Mouse (Mus musculus): ENCODE results near the gene Lbhd1.
A peak's percentile ranks its signal among the peaks of the same experiment; 100 is the strongest.
"Not testable (repeated sequence)": the region's sequence is repeated elsewhere in the genome, so short reads cannot be mapped to it uniquely, and the experiment has no call there.

Lbhd1 gene

DNA sequence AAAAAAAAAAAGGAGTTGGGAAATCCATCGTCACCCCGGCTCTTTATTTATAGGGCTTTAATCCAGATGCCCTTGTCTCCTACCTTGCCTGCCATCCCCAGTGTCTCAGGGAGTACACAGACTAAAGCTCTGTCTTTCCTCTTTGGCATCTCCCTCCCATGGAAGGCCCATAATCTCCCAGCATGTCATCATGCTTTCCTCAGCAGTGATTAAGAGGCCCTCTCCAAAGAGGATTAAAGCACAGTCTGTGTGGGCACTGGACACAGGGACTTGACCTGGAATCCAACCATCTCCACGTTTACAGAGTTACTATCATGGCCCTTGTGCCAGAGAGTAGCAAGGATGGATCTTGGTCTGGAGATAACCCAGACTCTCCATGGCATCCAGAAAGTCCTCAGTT lies at the start of gene Lbhd1, which contains the start of gene Gm49403:
Lbhd1 (plus strand) TSS at position 117 of the 400 bp plus-strand sequence.
Gm49403 (plus strand) TSS at position 315 of the 400 bp plus-strand sequence.
- DNase-seq = no peak

DNA sequence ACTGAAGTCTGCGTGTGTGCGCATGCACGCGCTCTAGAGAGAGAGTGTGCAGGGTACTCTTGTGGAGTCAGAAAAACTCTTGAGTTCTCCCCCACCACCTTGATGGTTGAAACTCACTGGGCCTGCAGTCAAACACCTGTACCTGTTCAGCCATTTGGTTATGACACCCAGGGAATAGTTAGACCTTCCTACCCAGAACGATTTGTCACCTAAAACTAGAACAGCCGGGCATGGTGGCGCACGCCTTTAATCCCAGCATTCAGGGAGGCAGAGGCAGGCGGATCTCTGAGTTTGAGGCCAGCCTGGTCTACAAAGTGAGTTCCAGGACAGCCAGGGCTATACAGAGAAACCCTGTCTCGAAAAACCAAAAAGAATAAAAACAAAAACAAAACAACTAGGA lies 47.2 kb upstream of the Lbhd1 start:
- not testable (repeated sequence) for DNase-seq

DNA sequence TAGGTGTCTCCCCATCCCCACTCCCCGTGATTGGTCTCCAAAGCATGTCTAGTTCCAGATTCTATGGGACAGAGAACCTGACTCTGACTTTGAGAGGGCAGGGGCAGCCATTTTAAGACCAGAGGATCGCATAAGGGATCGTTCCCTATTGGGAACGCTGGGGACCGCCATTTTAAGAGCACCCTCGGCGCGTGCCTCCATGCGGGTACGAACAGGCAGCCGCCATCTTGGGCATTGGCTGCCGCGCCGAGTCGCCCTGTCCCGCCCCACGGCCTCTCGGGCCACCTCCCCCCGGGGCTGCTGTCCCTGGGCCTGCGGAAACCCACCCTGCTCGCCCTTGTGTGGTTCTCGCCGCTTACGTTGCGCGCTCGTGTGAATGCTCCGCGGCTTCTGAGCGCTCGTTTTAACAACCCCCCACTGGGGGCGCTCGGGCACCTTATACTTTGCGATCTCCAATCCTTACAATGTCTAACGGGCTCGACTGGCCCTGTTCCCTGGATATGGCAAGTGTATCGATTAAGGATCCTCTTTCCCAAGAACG lies 46.2 kb upstream of the Lbhd1 start, which contains the start of gene Bscl2:
Bscl2 (plus strand) TSS at position 217 of the 541 bp plus-strand sequence.
- DNase-seq = peak; percentile 83

DNA sequence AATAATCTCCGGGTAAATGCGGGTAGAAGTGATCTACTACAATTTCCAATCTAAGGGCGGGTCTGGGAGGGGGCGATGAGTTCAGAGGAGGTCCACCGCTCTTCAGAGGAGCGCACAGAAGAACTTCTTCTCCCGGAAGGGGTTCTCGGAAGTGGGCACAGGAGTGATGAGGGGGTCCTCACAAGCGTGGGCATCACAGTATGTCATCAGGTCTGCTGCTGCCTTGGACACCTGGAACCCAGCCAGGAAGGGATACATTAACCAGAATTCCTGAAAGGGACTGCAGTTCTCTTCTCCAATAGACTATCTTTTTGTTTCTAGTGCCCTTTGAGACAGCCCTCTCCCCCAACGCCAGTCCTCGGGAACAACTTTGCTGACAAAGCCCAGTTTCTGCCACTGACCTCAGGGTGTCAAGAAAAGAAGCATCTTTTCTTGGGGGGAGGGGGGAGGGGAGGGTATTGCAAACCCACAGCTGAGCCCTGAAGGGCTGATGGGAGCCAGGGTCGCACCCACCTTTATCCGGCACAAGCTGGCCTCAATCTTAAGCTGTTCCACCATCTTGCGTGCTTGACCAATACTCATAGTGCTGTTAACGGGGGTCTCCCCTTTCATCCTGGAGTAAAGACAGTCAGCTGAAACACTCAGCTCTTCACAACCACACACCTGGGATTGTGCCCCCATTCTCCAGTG lies 45.3 kb upstream of the Lbhd1 start:
- DNase-seq = peak; percentile 59

DNA sequence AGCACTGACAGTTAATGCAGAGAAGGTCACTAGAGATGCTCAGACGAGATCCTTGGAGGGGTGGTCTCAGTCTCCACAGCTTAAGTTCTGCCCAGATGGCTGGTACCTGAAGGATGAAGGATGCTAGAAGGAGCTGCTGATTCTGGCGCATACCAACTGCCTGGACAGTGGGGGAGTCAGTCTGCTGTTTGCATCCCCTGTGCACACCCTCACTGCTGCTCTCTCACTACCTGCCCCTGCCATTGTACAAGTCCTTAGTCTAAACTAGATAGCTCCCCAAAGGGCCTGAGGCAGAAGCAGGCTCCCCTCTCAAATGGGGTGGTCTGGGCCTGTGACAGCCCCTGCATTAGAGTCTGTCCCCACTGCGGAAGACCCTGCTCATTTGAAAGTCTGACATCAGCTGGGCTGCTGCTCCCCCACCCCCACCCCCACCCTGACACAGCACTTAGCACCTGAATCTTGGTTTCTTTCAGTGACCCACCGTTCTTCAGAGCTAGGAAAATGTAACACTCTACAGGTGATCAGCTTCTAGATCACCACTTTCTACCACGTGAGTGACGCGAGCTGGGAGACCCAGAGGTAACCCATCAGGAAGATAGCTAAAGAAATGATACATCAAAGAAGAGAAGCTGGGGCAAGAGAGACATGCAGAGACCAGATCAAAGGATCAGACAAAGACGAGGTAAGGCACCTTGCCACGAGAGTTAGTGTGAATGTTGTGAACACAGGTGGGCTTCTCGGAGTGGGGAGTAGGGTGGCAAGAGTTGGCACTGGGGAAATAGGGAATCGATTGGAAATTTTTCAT lies 44.2 kb upstream of the Lbhd1 start, which contains the start of gene Gng3:
Gng3 (minus strand) TSS at position 92 of the 805 bp plus-strand sequence.
- DNase-seq = peak; percentile 87

GRCm38 (mm10) chr19:8839908-8840791 lies 43.4 kb upstream of the Lbhd1 start:
- peak; percentile 79 for DNase-seq

- DNase-seq = no peak
Measured at GRCm38 (mm10) chr19:8841012-8841411, 42.5 kb upstream of the Lbhd1 start.

- DNase-seq = no peak
Measured at GRCm38 (mm10) chr19:8842961-8843360, 40.6 kb upstream of the Lbhd1 start.

GRCm38 (mm10) chr19:8844371-8845129 lies 39.0 kb upstream of the Lbhd1 start:
- DNase-seq = peak; percentile 69

- DNase-seq = no peak
Measured at GRCm38 (mm10) chr19:8848356-8848755, 35.2 kb upstream of the Lbhd1 start.

DNA sequence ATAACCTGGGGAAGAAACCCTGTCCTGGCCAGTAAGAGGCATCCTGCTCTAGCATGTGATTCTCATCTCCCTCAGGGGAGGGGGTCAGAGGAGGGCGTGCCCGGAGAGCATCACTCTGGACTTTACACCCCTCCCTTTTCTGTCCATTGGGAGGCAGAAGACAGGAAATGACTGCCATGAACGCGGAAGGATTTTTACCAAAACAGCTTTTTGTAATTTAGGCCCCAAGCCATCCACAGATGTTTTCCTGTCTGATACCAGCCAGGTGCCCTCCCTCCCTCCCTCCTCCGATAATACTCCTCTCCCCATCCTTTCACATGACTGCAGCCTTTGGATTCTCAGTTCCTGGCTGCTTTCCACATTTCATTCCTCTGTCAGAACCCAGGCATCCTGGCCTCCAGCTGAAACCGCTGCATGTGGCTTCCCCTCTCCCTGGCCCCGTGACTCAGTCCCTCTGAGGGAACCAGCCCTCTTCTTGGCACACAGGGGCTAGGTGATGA lies 33.1 kb upstream of the Lbhd1 start, which contains the start of gene Lrrn4cl:
Lrrn4cl (plus strand) TSS at position 367 of the 500 bp plus-strand sequence.
- no peak for DNase-seq

DNA sequence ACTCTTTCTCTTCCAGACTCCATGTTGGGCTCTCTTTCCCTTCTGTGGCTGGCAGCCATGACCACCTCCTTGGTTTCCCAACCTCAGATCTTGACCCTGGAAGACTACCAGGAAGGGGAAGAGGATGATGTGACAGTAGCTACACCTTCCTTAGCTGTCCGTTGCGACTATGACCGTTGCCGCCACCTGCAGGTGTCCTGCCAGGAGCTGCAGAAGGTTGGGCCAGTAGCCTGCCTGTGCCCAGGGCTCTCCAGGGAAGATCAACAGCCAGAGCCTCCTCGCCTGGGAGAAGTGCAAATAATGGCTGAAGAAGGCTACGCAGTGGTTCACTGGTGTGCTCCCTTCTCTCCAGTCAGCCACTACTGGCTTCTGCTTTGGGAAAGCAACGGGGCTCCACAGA lies 31.9 kb upstream of the Lbhd1 start:
- DNase-seq = no peak

DNA sequence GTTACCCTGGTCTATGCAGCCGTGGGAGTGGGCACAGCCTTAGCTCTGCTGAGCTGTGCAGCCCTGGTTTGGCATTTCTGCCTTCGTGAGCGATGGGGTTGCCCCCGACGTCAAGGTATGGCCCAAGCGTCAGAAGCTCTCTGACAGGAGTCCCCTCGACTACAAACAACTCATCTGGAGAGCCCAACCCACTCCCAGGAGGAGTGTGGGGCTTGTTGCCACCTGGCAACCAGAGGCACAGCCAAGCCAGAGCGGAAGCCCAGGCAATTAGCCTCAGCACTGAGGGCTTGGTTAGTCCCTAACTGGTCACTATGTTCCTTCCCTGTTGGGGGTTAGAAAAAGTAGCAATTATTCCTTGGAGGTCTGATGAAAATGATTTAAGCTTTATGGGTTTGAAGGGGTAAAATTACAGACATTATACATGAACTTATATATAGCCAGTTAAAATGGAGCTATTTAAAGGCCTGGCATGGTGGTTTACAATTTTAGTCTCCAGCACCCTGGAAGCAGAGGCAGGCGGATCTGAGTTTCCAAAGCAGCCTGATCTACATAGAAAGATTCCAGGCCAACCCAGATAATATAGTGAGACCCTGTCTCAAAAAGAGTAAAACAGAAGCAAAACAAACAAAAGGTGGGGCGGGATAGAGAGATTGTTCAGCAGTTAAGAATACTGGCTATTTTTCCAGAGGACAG lies 31.1 kb upstream of the Lbhd1 start:
- no peak for DNase-seq

DNA sequence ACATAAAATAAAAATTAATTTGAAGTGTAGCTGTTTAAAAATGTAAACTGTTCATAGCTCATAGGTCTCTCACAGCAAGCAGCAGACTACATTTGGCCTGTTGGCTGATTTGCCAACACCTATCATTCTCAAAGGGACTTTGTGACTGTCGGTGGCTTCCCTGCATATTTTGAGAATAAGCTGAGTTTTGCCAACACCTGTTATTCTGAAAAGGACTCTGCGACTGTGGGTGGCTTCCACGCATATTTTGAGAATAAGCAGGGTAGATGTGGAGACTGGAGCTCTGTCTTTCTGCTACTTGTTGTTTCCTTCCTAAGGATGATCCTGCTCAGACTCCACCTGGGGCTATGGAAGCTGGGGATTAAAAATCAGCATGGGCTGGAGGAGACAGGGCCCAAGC lies 30.4 kb upstream of the Lbhd1 start:
- no peak for DNase-seq

- no peak for DNase-seq
Measured at GRCm38 (mm10) chr19:8857689-8858088, 25.8 kb upstream of the Lbhd1 start.

GRCm38 (mm10) chr19:8859018-8859417 lies 24.5 kb upstream of the Lbhd1 start:
- DNase-seq = no peak

DNA sequence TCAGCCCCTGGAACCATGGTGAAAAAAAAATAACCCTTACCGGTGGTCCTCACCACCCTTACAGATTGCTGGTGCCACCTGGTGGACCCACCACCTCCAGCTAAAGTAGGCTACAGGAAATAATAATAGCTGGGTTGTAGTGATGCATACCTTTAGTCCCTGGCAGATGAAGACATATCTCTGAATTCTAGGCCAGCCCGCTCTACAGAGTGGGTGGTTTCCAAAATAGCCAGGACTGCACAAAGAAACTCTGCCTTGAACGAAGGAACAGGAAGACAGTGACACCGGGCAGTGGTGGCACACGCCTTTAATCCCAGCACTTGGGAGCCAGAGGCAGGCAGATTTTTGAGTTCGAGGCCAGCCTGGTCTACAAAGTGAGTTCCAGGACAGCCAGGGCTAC lies 19.3 kb upstream of the Lbhd1 start:
- no peak for DNase-seq

DNA sequence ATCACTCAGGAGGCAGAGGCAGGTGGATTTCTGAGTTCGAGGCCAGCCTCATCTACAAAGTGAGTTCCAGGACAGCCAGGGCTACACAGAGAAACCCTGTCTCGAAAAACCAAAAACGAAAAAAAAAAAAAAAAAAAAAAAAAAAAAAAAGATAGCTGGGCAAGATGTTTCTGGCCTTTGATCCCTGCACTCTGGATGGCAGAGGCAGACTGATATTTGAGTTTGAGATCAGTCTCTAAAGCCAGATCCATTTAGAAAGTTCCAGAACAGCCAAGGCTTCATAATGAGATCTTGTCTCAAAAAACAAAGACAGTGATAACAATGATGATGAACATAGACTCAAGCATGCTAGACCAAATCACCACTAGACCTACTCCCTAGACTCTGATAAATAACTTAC lies 13.2 kb upstream of the Lbhd1 start:
- DNase-seq = not testable (repeated sequence)

GRCm38 (mm10) chr19:8870838-8871237 lies 12.7 kb upstream of the Lbhd1 start:
- no peak for DNase-seq

DNA sequence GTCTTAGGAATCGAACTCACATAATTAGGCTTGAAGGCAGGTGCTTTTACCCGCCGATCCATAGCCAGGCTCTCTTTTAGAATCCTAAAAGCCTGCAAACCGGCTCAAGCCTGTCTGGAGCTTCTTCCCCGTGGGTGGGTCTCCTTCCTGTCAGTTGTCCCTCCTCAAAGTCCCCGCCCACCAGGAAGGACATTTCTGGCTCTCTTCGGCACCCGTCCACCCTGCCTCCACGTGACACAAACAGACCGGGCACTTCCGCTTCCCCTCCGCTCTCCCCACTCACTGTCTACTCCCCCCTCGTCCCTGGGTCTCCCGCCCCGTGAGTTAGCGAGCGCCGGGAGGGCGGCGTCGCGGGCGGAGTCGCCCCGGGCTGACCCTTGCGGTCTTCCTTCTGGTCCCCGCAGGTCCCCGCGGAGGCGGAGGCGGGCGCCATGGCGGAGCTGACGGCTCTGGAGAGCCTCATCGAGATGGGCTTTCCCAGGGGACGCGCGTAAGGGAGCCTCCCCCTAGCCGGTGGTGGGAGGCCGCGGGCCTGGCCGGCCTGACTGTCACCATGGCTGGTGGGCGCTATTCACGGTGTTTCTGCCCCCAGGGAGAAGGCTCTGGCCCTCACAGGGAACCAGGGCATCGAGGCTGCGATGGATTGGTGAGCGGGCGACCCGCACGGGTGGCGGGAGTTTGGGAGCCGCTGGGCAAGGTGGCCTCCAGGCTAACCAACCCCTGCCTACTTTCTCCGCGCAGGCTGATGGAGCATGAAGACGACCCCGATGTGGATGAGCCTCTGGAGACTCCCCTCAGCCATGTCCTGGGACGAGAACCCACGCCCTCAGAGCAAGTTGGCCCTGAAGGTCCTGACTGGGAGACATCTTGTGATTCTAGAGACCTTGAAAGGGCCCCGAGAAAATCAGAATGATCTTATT lies 12.0 kb upstream of the Lbhd1 start, which contains the start of gene Ubxn1:
Ubxn1 (plus strand) TSS at position 230 of the 920 bp plus-strand sequence.
- DNase-seq = peak; percentile 95
